Mouse (Mus musculus): Measurements from ENCODE around the gene Gm30302. TPM values are rescaled to one million over a fixed set of nuclear protein-coding genes. Genes with fewer than 3 reads are reported as not detected.

Gene Gm30302
- polyA plus RNA-seq, 1 experiment from 2014 or later: not detected

- ATAC-seq: no peak
- Histone ChIP-seq H3K9me3 (ENCODE audit: control insufficient read depth, low read length) (no peaks in the 10 kb centered on the region), H3K27ac (ENCODE audit: low read length) (no peak overlapping the region), H3K9ac (ENCODE audit: low read depth, low read length) (no peak overlapping the region), H3K4me3 (ENCODE audit: low read length) (no peak overlapping the region), H3K36me3 (ENCODE audit: control insufficient read depth, insufficient read depth, low read length) (no peaks in the 10 kb centered on the region), H3K27me3 (replicated peaks; ENCODE audit: control insufficient read depth, insufficient read depth, low read length) (no peaks in the 10 kb centered on the region), H3K4me1 (ENCODE audit: control insufficient read depth, insufficient read depth, low read length) (no peaks in the 10 kb centered on the region), H3K4me2 (ENCODE audit: low read depth, low read length) (no peak overlapping the region)
- 87% methylated on average over 4 of the region's 4 CpGs for WGBS
Measured at GRCm38 (mm10) chr13:49757966-49758365, 40.8 kb downstream of the Gm30302 start.

GRCm38 (mm10) chr13:49756591-49756990, 42.2 kb downstream of the Gm30302 start:
- Histone ChIP-seq H3K27me3 (replicated peaks; ENCODE audit: control insufficient read depth, insufficient read depth, low read length) (no peaks in the 10 kb centered on the region), H3K9me3 (ENCODE audit: control insufficient read depth, low read length) (no peaks in the 10 kb centered on the region), H3K36me3 (ENCODE audit: control insufficient read depth, insufficient read depth, low read length) (no peaks in the 10 kb centered on the region), H3K9ac (ENCODE audit: low read depth, low read length) (no peak overlapping the region), H3K27ac (ENCODE audit: low read length) (no peak overlapping the region), H3K4me2 (ENCODE audit: low read depth, low read length) (no peak overlapping the region), H3K4me1 (ENCODE audit: control insufficient read depth, insufficient read depth, low read length) (no peaks in the 10 kb centered on the region), H3K4me3 (ENCODE audit: low read length) (no peak overlapping the region)
- no peak for ATAC-seq
- 82% methylated on average over 9 of the region's 9 CpGs for WGBS

DNA sequence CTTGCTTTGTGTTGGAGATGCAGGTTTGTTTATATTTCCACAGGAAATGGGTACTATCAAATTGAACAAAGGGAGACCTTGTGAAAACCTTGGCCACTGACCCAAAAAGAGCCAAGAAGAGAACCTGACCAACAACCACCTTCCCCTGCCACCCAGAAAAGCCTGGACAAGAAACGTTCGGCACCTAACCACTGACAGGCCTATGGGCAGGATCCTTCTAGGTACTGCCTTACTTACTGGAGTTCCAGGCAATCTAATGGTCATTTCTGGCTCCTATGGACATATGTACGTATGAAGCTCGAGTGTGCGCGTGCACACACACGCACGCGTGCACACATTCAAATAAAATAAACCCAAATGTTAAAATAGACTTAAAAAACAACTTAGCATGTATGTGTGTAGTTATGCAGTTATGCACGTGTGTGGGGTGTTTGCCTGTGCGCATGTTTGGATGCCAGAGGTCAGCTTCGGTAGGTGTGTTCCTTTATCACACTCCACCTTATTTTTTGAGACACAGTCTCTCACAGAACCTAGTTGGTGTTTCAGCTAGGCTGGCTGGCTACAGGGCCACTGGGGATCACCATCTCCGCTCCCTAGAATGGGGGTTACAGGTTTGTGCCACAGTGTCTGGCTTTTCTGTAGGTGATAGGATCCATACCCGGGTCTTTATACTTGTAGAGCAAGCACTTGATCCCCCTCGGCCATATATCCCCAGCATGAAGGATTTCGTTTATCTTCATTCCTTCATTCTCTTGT, 57.3 kb downstream of the Gm30302 start:
- Histone ChIP-seq H3K4me3 (ENCODE audit: low read length) (no peak overlapping the region), H3K4me2 (ENCODE audit: low read depth, low read length) (no peak overlapping the region), H3K27ac (ENCODE audit: low read length) (no peak overlapping the region), H3K4me1 (ENCODE audit: control insufficient read depth, insufficient read depth, low read length) (0 out of 2 replicates have a peak, but pooled peaks cover 2% of the 10 kb centered on the region), H3K36me3 (ENCODE audit: control insufficient read depth, insufficient read depth, low read length) (no peaks in the 10 kb centered on the region), H3K9me3 (ENCODE audit: control insufficient read depth, low read length) (no peaks in the 10 kb centered on the region), H3K9ac (ENCODE audit: low read depth, low read length) (no peak overlapping the region), H3K27me3 (replicated peaks; ENCODE audit: control insufficient read depth, insufficient read depth, low read length) (no peaks in the 10 kb centered on the region)
- WGBS: 92% methylated on average over 16 of the region's 16 CpGs
- no peak for ATAC-seq

GRCm38 (mm10) chr13:49738011-49738410, 60.8 kb downstream of the Gm30302 start:
- Histone ChIP-seq H3K27me3 (replicated peaks; ENCODE audit: control insufficient read depth, insufficient read depth, low read length) (no peaks in the 10 kb centered on the region), H3K4me3 (ENCODE audit: low read length) (no peak overlapping the region), H3K4me2 (ENCODE audit: low read depth, low read length) (no peak overlapping the region), H3K4me1 (ENCODE audit: control insufficient read depth, insufficient read depth, low read length) (0 out of 2 replicates have a peak, but pooled peaks cover 2% of the 10 kb centered on the region), H3K27ac (ENCODE audit: low read length) (no peak overlapping the region), H3K9me3 (ENCODE audit: control insufficient read depth, low read length) (no peaks in the 10 kb centered on the region), H3K9ac (ENCODE audit: low read depth, low read length) (no peak overlapping the region), H3K36me3 (ENCODE audit: control insufficient read depth, insufficient read depth, low read length) (peaks cover 9% of the 10 kb centered on the region)
- WGBS: 89% methylated on average over 2 of the region's 2 CpGs
- no peak for ATAC-seq

DNA sequence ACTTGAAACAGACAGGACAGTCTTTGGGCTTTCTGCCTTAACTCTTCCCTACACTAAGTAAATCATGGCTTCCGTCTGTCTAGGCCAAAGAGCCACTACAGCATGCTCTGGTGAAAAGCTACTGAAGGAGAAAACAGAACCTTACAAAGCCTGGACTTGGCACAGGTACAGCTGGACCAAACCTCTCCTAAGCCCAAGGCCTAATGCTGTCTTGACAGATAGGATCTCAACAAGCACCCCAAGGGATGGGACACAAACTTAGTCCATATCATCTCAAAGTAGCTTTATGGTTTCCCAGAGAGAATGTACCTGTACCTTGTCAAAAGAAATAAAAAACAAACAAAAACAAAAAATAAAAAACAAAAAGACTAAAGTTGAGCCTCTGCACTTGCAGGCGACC, 62.4 kb downstream of the Gm30302 start:
- no peak overlapping the region for H3K9ac ChIP-seq (ENCODE audit: low read depth, low read length)
- no peak overlapping the region for H3K4me3 ChIP-seq (ENCODE audit: low read length)
- H3K9me3 ChIP-seq (ENCODE audit: control insufficient read depth, low read length): no peaks in the 10 kb centered on the region
- ATAC-seq: no peak
- no peak overlapping the region for H3K4me2 ChIP-seq (ENCODE audit: low read depth, low read length)
- H3K27me3 ChIP-seq (replicated peaks; ENCODE audit: control insufficient read depth, insufficient read depth, low read length): no peaks in the 10 kb centered on the region
- no peak overlapping the region for H3K27ac ChIP-seq (ENCODE audit: low read length)
- 89% methylated on average over 2 of the region's 2 CpGs for WGBS
- H3K36me3 ChIP-seq (ENCODE audit: control insufficient read depth, insufficient read depth, low read length): peaks cover 20% of the 10 kb centered on the region
- 0 out of 2 replicates have a peak, but pooled peaks cover 2% of the 10 kb centered on the region for H3K4me1 ChIP-seq (ENCODE audit: control insufficient read depth, insufficient read depth, low read length)

Other genes starting within 250 kb of the Gm30302 start
- gene Omd, start 216.5 kb downstream of the Gm30302 start, polyA plus RNA-seq (2015; fragmentation: Nextera tagmentation; extraction: Ambion mirVana): 0.69 and 1.0 TPM in 2 replicates
- gene Ogn, start 191.0 kb downstream of the Gm30302 start, polyA plus RNA-seq (2015; fragmentation: Nextera tagmentation; extraction: Ambion mirVana): 58.7 and 60.5 TPM in 2 replicates
- 18.0 and 19.9 TPM in 2 replicates for gene Cenpp, start 146.2 kb downstream of the Gm30302 start, polyA plus RNA-seq (2015; fragmentation: Nextera tagmentation; extraction: Ambion mirVana)
- gene Nol8, start 145.9 kb downstream of the Gm30302 start, polyA plus RNA-seq (2015; fragmentation: Nextera tagmentation; extraction: Ambion mirVana): 12.3 and 13.4 TPM in 2 replicates
- 79.7 and 82.2 TPM in 2 replicates for gene Iars, start 116.9 kb downstream of the Gm30302 start, polyA plus RNA-seq (2015; fragmentation: Nextera tagmentation; extraction: Ambion mirVana)

All from intestine, embryonic 16.5 days (tissue).